Mouse (Mus musculus): ENCODE measurements around the gene Spry1. TPM values are rescaled to one million over a fixed set of nuclear protein-coding genes. Genes with fewer than 3 reads are reported as not detected.
A peak's percentile ranks its signal among the peaks of the same experiment; 100 is the strongest.

Gene Spry1
- polyA plus RNA-seq, 1 experiment, result 10.8 TPM

DNA sequence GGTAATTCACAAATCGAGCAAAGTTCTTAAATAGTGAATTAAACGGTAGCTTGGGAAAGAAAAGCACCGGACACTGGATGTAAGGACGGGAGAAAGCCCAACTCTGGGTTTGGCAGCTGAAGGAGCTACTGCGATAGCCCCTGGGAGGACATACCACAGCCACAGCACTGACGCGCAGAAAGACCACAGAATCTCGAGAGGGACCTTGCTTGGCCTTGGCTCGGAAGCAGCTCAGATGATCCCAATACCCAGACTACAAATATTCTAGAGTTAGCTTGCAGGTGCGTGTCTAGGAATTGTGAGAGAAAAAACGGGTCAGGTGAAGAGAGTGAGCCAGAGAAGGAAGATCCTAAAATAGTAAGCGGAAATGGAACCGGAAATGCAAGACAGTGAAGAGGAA lies 8.5 kb downstream of the Spry1 start:
- Histone ChIP-seq H3K4me1 (ENCODE audit: control insufficient read depth, insufficient read depth, low read length) (no peaks in the 10 kb centered on the region), H3K4me3 (ENCODE audit: insufficient read depth, low read length) (no peak overlapping the region), H3K27ac (ENCODE audit: insufficient read depth, low read length) (no peak overlapping the region)
- TF ChIP-seq POLR2A (IDR thresholded peaks at IDR 0.05; ENCODE audit: extremely low read depth, insufficient read depth, low read length), result no peak

GRCm38 (mm10) chr3:37649281-37649680 lies 9.5 kb downstream of the Spry1 start:
- Histone ChIP-seq H3K4me1 (ENCODE audit: control insufficient read depth, insufficient read depth, low read length) (no peaks in the 10 kb centered on the region), H3K4me3 (ENCODE audit: insufficient read depth, low read length) (no peak overlapping the region), H3K27ac (ENCODE audit: insufficient read depth, low read length) (no peak overlapping the region)
- TF ChIP-seq CTCF (IDR thresholded peaks at IDR 0.05; ENCODE audit: extremely low read depth, insufficient read depth, low read length) (no peak), POLR2A (IDR thresholded peaks at IDR 0.05; ENCODE audit: extremely low read depth, insufficient read depth, low read length) (no peak)

- no peak overlapping the region for H3K27ac ChIP-seq (ENCODE audit: insufficient read depth, low read length)
- 0 out of 2 replicates have a peak, but pooled peaks cover 2% of the 10 kb centered on the region for H3K4me1 ChIP-seq (ENCODE audit: control insufficient read depth, insufficient read depth, low read length)
- no peak overlapping the region for H3K4me3 ChIP-seq (ENCODE audit: insufficient read depth, low read length)
- TF ChIP-seq POLR2A (IDR thresholded peaks at IDR 0.05; ENCODE audit: extremely low read depth, insufficient read depth, low read length) (no peak), CTCF (IDR thresholded peaks at IDR 0.05; ENCODE audit: extremely low read depth, insufficient read depth, low read length) (no peak)
These were observed 12.8 kb downstream of the Spry1 start for GRCm38 (mm10) chr3:37652537-37652936.

DNA sequence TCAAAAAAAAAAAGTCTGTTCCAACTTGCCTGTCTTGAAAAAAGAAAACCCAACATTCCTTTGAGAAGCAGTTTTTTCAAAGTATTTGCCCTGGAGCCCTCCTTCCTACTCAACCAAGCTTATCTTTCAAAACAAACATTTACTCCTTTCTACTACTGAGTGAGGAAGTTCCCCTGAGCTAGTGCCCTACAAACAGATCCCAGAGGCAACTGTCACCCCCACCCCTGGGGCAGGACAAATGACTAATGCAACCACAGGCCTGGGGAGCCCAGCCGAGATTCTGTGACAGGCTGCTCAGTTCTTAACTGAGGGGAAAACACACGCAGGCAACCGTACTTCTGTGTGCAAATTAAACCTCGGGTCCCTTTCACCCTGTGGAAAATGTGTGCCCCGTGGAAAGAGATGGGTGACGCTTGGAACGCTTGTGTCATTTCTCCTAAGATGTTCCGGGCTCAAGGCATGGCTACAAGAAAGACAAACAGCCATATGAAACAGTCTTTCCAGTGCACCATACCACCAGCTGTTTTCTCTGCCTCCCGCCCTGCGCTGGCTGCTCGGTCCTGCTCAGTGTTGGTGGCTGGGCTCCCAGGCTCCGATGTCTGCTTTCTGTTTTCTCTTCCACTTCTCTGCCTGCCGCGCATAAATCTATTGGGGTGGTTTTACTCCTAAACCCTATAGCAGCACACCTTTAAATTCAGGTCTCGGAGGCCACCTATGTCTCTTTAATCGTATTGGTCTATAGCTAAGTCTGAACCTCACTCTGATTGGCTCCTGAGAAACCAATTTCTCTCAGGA lies 14.4 kb downstream of the Spry1 start:
- no peak for TF ChIP-seq CTCF (IDR thresholded peaks at IDR 0.05; ENCODE audit: extremely low read depth, insufficient read depth, low read length)
- peak overlapping the region; percentile 22; the same call in 1 of the 2 replicates for H3K4me3 ChIP-seq (ENCODE audit: insufficient read depth, low read length)
- H3K27ac ChIP-seq (ENCODE audit: insufficient read depth, low read length), result no peak overlapping the region
- H3K4me1 ChIP-seq (ENCODE audit: control insufficient read depth, insufficient read depth, low read length), result 0 out of 2 replicates have a peak, but pooled peaks cover 2% of the 10 kb centered on the region

- H3K27ac ChIP-seq (ENCODE audit: insufficient read depth, low read length), result no peak overlapping the region
- 0 out of 2 replicates have a peak, but pooled peaks cover 2% of the 10 kb centered on the region for H3K4me1 ChIP-seq (ENCODE audit: control insufficient read depth, insufficient read depth, low read length)
- TF ChIP-seq CTCF (IDR thresholded peaks at IDR 0.05; ENCODE audit: extremely low read depth, insufficient read depth, low read length) (no peak), POLR2A (IDR thresholded peaks at IDR 0.05; ENCODE audit: extremely low read depth, insufficient read depth, low read length) (no peak)
- no peak overlapping the region; the same call in 1 of the 2 replicates for H3K4me3 ChIP-seq (ENCODE audit: insufficient read depth, low read length)
These were observed 15.0 kb downstream of the Spry1 start for GRCm38 (mm10) chr3:37654787-37655186.

GRCm38 (mm10) chr3:37655933-37656633 lies 16.3 kb downstream of the Spry1 start:
- TF ChIP-seq CTCF (IDR thresholded peaks at IDR 0.05; ENCODE audit: extremely low read depth, insufficient read depth, low read length) (no peak), POLR2A (IDR thresholded peaks at IDR 0.05; ENCODE audit: extremely low read depth, insufficient read depth, low read length) (no peak)
- H3K4me1 ChIP-seq (ENCODE audit: control insufficient read depth, insufficient read depth, low read length), result 0 out of 2 replicates have a peak, but pooled peaks cover 2% of the 10 kb centered on the region
- H3K4me3 ChIP-seq (ENCODE audit: insufficient read depth, low read length), result peak overlapping the region; percentile 11; the same call in 1 of the 2 replicates
- no peak overlapping the region for H3K27ac ChIP-seq (ENCODE audit: insufficient read depth, low read length)

DNA sequence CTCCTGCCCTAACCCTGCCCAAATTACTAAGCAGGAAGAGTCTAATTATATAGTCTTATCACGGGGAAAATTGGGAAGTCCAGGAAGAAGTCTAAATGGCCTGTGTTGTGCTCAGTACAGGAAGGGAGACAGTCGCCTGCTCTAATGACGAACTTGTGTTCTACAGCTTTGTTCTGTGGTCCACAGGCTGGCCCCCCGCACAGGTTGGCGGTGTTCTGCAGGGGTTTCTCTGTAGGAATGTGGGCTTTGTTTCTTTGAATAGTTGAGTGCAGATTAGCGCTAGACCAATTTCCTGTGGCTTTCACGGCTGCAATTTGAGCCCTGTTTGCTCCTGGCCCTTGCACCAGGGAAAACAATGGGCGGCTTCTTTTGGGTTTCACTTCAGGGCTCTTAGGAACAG lies 17.3 kb downstream of the Spry1 start:
- Histone ChIP-seq H3K4me1 (ENCODE audit: control insufficient read depth, insufficient read depth, low read length) (0 out of 2 replicates have a peak, but pooled peaks cover 2% of the 10 kb centered on the region), H3K4me3 (ENCODE audit: insufficient read depth, low read length) (no peak overlapping the region), H3K27ac (ENCODE audit: insufficient read depth, low read length) (no peak overlapping the region)
- TF ChIP-seq CTCF (IDR thresholded peaks at IDR 0.05; ENCODE audit: extremely low read depth, insufficient read depth, low read length), result no peak
- no peak for TF ChIP-seq POLR2A (IDR thresholded peaks at IDR 0.05; ENCODE audit: extremely low read depth, insufficient read depth, low read length)

- Histone ChIP-seq H3K4me3 (ENCODE audit: insufficient read depth, low read length) (no peak overlapping the region), H3K4me1 (ENCODE audit: control insufficient read depth, insufficient read depth, low read length) (0 out of 2 replicates have a peak, but pooled peaks cover 2% of the 10 kb centered on the region), H3K27ac (ENCODE audit: insufficient read depth, low read length) (no peak overlapping the region)
- TF ChIP-seq CTCF (IDR thresholded peaks at IDR 0.05; ENCODE audit: extremely low read depth, insufficient read depth, low read length), result no peak
- no peak for TF ChIP-seq POLR2A (IDR thresholded peaks at IDR 0.05; ENCODE audit: extremely low read depth, insufficient read depth, low read length)
These were observed 18.4 kb downstream of the Spry1 start for GRCm38 (mm10) chr3:37658155-37658554.

DNA sequence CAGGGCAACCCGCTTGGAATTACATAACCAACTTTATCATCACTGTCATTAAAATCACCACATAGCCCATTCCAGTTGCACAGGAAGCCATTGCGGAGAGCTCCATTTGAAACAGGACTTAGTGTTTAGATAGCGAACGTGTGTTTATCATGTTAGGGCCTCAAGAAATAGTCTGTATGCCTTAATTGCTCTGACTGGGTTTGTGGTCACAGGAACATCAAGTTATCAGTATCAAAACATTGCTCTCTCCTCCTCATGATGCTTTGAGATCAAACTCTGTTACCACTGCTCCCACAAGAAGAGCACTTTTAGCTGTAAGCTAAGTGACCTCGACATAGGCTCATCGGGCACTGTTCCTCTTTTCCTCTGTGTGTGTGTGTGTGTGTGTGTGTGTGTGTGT lies 19.9 kb downstream of the Spry1 start:
- no peak for TF ChIP-seq POLR2A (IDR thresholded peaks at IDR 0.05; ENCODE audit: extremely low read depth, insufficient read depth, low read length)
- TF ChIP-seq CTCF (IDR thresholded peaks at IDR 0.05; ENCODE audit: extremely low read depth, insufficient read depth, low read length), result no peak
- H3K4me1 ChIP-seq (ENCODE audit: control insufficient read depth, insufficient read depth, low read length), result 0 out of 2 replicates have a peak, but pooled peaks cover 2% of the 10 kb centered on the region
- no peak overlapping the region for H3K4me3 ChIP-seq (ENCODE audit: insufficient read depth, low read length)
- H3K27ac ChIP-seq (ENCODE audit: insufficient read depth, low read length), result no peak overlapping the region

Data from cortical plate, adult 2 months (tissue).